Mouse (Mus musculus): Measurements from ENCODE around the gene Fbxo36. TPM values are rescaled to one million over a fixed set of nuclear protein-coding genes. Genes with fewer than 3 reads are reported as not detected.

Fbxo36 gene
- total RNA-seq, 2 experiments from 2014 or later: 1.5 to 1.9 TPM

GRCm38 (mm10) chr1:84947390-84947789 lies 107.7 kb downstream of the Fbxo36 start:
- no peak for DNase-seq

Other genes starting within 250 kb of the Fbxo36 start
- gene Dner, start 143.6 kb upstream of the Fbxo36 start, total RNA-seq (2021): under 1 TPM in 1 of 2 experiments, not detected in 1; 0.23 TPM
- gene Trip12, start 675 bp downstream of the Fbxo36 start, total RNA-seq (2021): 100 to 1,000 TPM; 161 to 164 TPM
- under 1 TPM in 1 of 2 experiments, not detected in 1; 0.16 TPM for gene Slc16a14, start 95.3 kb downstream of the Fbxo36 start, total RNA-seq (2021)

All from gastrocnemius, postnatal 25 days (tissue).